Mouse (Mus musculus): ENCODE measurements around the gene Rnf157. TPM values are rescaled to one million over a fixed set of nuclear protein-coding genes. Genes with fewer than 3 reads are reported as not detected.

The Rnf157 gene
- polyA plus RNA-seq, 2 experiments: 17.3 to 20.1 TPM

DNA sequence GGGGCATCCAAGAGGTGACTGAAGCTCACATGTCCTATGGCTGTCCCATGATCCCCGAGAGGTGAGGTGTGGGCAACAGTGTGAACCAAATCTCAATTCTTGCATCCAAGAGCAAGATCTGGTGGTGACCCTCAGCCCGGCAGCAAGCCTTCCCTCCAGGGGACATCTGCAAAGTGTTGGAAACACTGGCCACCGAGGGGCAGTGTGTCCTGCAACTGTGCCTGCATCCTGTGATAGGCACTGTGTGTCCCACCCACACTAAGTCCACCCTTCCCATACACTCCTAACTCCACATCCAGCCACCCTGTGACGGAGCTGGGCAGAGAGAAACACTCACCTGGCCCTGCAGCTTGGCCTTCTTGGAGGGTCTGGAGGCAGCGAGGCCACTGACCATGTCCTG lies 35.0 kb upstream of the Rnf157 start:
- H3K9ac ChIP-seq (ENCODE audit: low read depth, low read length, severe bottlenecking): no peak overlapping the region
- H3K36me3 ChIP-seq (ENCODE audit: control insufficient read depth, insufficient read depth, low read length): no peaks in the 10 kb centered on the region
- no peaks in the 10 kb centered on the region for H3K9me3 ChIP-seq (ENCODE audit: control insufficient read depth, low read length)
- no peak overlapping the region for H3K4me3 ChIP-seq (replicated peaks; ENCODE audit: low read length)
- WGBS: 64% methylated on average over 5 of the region's 5 CpGs
- no peak for TF ChIP-seq POLR2A (IDR thresholded peaks at IDR 0.05; ENCODE audit: borderline replicate concordance, extremely low read depth, insufficient read depth, insufficient read length)
- H3K27me3 ChIP-seq (ENCODE audit: control insufficient read depth, insufficient read depth, low read length): peaks cover 11% of the 10 kb centered on the region
- no peak for ATAC-seq (ENCODE audit: low FRiP score, low read depth)
- no peaks in the 10 kb centered on the region for H3K4me1 ChIP-seq (ENCODE audit: control insufficient read depth, insufficient read depth, low read length)
- H3K4me2 ChIP-seq (replicated peaks; ENCODE audit: low read depth, low read length, severe bottlenecking): no peak overlapping the region
- DNase-seq (ENCODE audit: low spot score): no peak
- no peak overlapping the region for H3K27ac ChIP-seq (replicated peaks; ENCODE audit: low read depth, low read length)

GRCm38 (mm10) chr11:116446308-116446887 lies 33.6 kb upstream of the Rnf157 start:
- Histone ChIP-seq H3K9ac (ENCODE audit: low read depth, low read length, severe bottlenecking) (no peak overlapping the region), H3K4me2 (replicated peaks; ENCODE audit: low read depth, low read length, severe bottlenecking) (no peak overlapping the region), H3K36me3 (ENCODE audit: control insufficient read depth, insufficient read depth, low read length) (no peaks in the 10 kb centered on the region), H3K4me1 (ENCODE audit: control insufficient read depth, insufficient read depth, low read length) (no peaks in the 10 kb centered on the region), H3K27me3 (ENCODE audit: control insufficient read depth, insufficient read depth, low read length) (peaks cover 11% of the 10 kb centered on the region), H3K27ac (replicated peaks; ENCODE audit: low read depth, low read length) (no peak overlapping the region), H3K4me3 (replicated peaks; ENCODE audit: low read length) (no peak overlapping the region), H3K9me3 (ENCODE audit: control insufficient read depth, low read length) (no peaks in the 10 kb centered on the region)
- 10% methylated on average over 19 of the region's 19 CpGs for WGBS
- no peak for TF ChIP-seq POLR2A (IDR thresholded peaks at IDR 0.05; ENCODE audit: borderline replicate concordance, extremely low read depth, insufficient read depth, insufficient read length)
- DNase-seq (ENCODE audit: low spot score) (no peak), ATAC-seq (ENCODE audit: low FRiP score, low read depth) (no peak)

DNA sequence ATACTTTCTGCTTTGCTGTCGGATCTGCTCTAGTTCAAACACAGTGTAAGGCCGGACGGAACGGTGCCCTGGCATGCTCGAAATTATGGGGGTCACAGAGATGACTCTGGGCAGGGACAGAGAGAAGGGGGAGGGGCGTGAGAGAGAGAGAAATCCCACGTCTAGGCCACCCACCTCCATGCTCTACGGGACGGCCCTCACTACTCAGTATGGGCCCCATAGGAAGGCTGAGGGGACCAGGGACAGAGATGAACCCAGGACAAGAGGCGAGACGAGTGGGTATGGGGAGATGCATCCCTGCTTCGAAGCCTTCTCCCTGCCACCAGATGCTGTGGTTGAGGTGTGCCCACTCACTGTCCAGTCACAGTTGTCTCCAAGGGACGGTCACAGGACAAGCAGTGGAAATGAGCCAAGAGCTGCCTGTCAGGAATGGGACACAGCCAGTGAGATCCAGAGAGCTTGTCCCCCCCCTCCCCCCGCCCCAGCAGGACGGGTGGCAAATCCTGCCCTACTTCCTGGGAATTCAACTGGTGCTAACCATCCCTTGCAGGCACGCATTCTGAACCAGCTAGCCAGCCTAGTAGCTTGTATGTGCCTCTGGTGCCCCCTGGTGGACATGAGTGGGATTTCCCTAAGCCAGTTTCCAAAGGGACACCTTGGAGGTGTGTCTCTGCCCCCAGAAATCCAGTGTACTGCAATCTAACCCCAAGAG lies 32.9 kb upstream of the Rnf157 start:
- Histone ChIP-seq H3K4me1 (ENCODE audit: control insufficient read depth, insufficient read depth, low read length) (no peaks in the 10 kb centered on the region), H3K27ac (replicated peaks; ENCODE audit: low read depth, low read length) (no peak overlapping the region), H3K9me3 (ENCODE audit: control insufficient read depth, low read length) (no peaks in the 10 kb centered on the region), H3K9ac (ENCODE audit: low read depth, low read length, severe bottlenecking) (no peak overlapping the region), H3K36me3 (ENCODE audit: control insufficient read depth, insufficient read depth, low read length) (no peaks in the 10 kb centered on the region), H3K27me3 (ENCODE audit: control insufficient read depth, insufficient read depth, low read length) (peaks cover 11% of the 10 kb centered on the region), H3K4me3 (replicated peaks; ENCODE audit: low read length) (no peak overlapping the region), H3K4me2 (replicated peaks; ENCODE audit: low read depth, low read length, severe bottlenecking) (0 out of 2 replicates have a peak overlapping the region, but pooled peaks have one; percentile 9)
- WGBS: 29% methylated on average over 16 of the region's 16 CpGs
- DNase-seq (ENCODE audit: low spot score): peak; percentile 95
- peak; percentile 74 for ATAC-seq (ENCODE audit: low FRiP score, low read depth)
- TF ChIP-seq POLR2A (IDR thresholded peaks at IDR 0.05; ENCODE audit: borderline replicate concordance, extremely low read depth, insufficient read depth, insufficient read length): no peak

- Histone ChIP-seq H3K4me2 (replicated peaks; ENCODE audit: low read depth, low read length, severe bottlenecking) (no peak overlapping the region), H3K27ac (replicated peaks; ENCODE audit: low read depth, low read length) (no peak overlapping the region), H3K9ac (ENCODE audit: low read depth, low read length, severe bottlenecking) (no peak overlapping the region), H3K36me3 (ENCODE audit: control insufficient read depth, insufficient read depth, low read length) (peaks cover 7% of the 10 kb centered on the region), H3K4me3 (replicated peaks; ENCODE audit: low read length) (no peak overlapping the region), H3K27me3 (ENCODE audit: control insufficient read depth, insufficient read depth, low read length) (peaks cover 11% of the 10 kb centered on the region), H3K9me3 (ENCODE audit: control insufficient read depth, low read length) (no peaks in the 10 kb centered on the region), H3K4me1 (ENCODE audit: control insufficient read depth, insufficient read depth, low read length) (no peaks in the 10 kb centered on the region)
- WGBS: 90% methylated on average over 6 of the region's 6 CpGs
- DNase-seq (ENCODE audit: low spot score) (no peak), ATAC-seq (ENCODE audit: low FRiP score, low read depth) (no peak)
- TF ChIP-seq POLR2A (IDR thresholded peaks at IDR 0.05; ENCODE audit: borderline replicate concordance, extremely low read depth, insufficient read depth, insufficient read length): no peak
These were observed 31.1 kb upstream of the Rnf157 start for GRCm38 (mm10) chr11:116443935-116444334.

DNA sequence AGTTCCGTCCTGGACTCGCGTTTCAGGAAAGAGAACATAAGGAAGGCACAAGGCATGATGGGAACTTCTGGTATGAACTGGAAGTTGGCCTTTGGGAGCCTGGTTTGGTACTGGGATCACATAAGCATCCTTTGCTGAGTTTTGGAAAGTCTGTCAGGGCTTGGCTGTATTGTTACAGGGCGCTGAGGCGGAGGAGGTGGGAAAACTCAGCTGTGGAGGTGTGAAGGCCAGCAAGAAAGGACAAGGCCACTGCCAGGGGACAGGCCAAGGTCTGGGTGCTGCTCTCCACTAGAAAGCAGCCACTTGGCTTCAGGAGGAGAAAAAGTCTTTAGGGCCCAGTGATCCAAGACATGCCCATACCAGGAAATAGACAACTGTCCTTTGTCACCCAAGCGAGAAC lies 30.5 kb upstream of the Rnf157 start:
- Histone ChIP-seq H3K4me2 (replicated peaks; ENCODE audit: low read depth, low read length, severe bottlenecking) (no peak overlapping the region), H3K27me3 (ENCODE audit: control insufficient read depth, insufficient read depth, low read length) (peaks cover 11% of the 10 kb centered on the region), H3K4me3 (replicated peaks; ENCODE audit: low read length) (no peak overlapping the region), H3K9me3 (ENCODE audit: control insufficient read depth, low read length) (no peaks in the 10 kb centered on the region), H3K9ac (ENCODE audit: low read depth, low read length, severe bottlenecking) (no peak overlapping the region), H3K36me3 (ENCODE audit: control insufficient read depth, insufficient read depth, low read length) (peaks cover 9% of the 10 kb centered on the region), H3K27ac (replicated peaks; ENCODE audit: low read depth, low read length) (no peak overlapping the region), H3K4me1 (ENCODE audit: control insufficient read depth, insufficient read depth, low read length) (no peaks in the 10 kb centered on the region)
- no peak for ATAC-seq (ENCODE audit: low FRiP score, low read depth)
- WGBS: 88% methylated on average over 6 of the region's 6 CpGs
- no peak for DNase-seq (ENCODE audit: low spot score)
- no peak for TF ChIP-seq POLR2A (IDR thresholded peaks at IDR 0.05; ENCODE audit: borderline replicate concordance, extremely low read depth, insufficient read depth, insufficient read length)
